Mouse (Mus musculus) heart, embryonic 12.5 days (tissue): ENCODE data around the gene Kcnab2. TPM values are rescaled to one million over a fixed set of nuclear protein-coding genes. Genes with fewer than 3 reads are reported as not detected.

Experiments
- ATAC-seq: fragments of 200-750 bp; cut with Nextera tagmentation; 2 replicates; pipeline ENCODE4 v1.8.0; 2017; ENCODE audit warnings: moderate TSS enrichment, moderate library complexity; ENCODE audit not compliant: insufficient number of reproducible peaks, low FRiP score
- H3K27ac ChIP-seq: fragments of 300-500 bp; sonication (generic); 2 replicates; pipeline ENCODE4 v1.5.1; 2016; ENCODE audit warnings: mild to moderate bottlenecking, moderate library complexity; ENCODE audit not compliant: poor library complexity, severe bottlenecking
- H3K27me3 ChIP-seq: fragments of 300-500 bp; sonication (generic); replicated peaks from 2 replicates; pipeline ENCODE4 v1.6.1; 2016; ENCODE audit warnings: mild to moderate bottlenecking, moderate library complexity
- H3K36me3 ChIP-seq: fragments of 300-500 bp; sonication (generic); 2 replicates; pipeline ENCODE4 v1.6.1; 2016; ENCODE audit warnings: mild to moderate bottlenecking, moderate library complexity
- H3K4me1 ChIP-seq: fragments of 300-500 bp; sonication (generic); replicated peaks from 2 replicates; pipeline ENCODE4 v1.6.1; 2016; ENCODE audit warnings: mild to moderate bottlenecking
- H3K4me2 ChIP-seq: fragments of 300-500 bp; sonication (generic); 2 replicates; pipeline ENCODE4 v1.6.1; 2016; ENCODE audit warnings: mild to moderate bottlenecking, moderate library complexity
- H3K4me3 ChIP-seq: fragments of 300-500 bp; sonication (generic); 2 replicates; pipeline ENCODE4 v1.5.1; 2016; ENCODE audit warnings: mild to moderate bottlenecking
- H3K9ac ChIP-seq: fragments of 300-500 bp; sonication (generic); 2 replicates; pipeline ENCODE4 v1.6.1; 2016; ENCODE audit warnings: mild to moderate bottlenecking, moderate library complexity
- H3K9me3 ChIP-seq: fragments of 300-500 bp; sonication (generic); replicated peaks from 2 replicates; pipeline ENCODE4 v1.6.1; 2016; ENCODE audit warnings: mild to moderate bottlenecking, moderate library complexity
- WGBS: fragments of 180-500 bp; shearing (Covaris S2); methylation state at CpG from one replicate; pipeline ENCODE4 v1.1.7; 2016; 5-methylcytosine and 5-hydroxymethylcytosine counted together
- polyA plus RNA-seq: library from polyadenylated mRNA; unstranded; fragments of >200 nt; fragmentation: Nextera tagmentation; extraction: Ambion mirVana; gene quantifications from 2 replicates; pipeline ENCODE4 v1.2.1, GENCODE M21; 2016

The Kcnab2 gene
- polyA plus RNA-seq, 1 experiment from 2014 or later = 5.6 TPM

DNA sequence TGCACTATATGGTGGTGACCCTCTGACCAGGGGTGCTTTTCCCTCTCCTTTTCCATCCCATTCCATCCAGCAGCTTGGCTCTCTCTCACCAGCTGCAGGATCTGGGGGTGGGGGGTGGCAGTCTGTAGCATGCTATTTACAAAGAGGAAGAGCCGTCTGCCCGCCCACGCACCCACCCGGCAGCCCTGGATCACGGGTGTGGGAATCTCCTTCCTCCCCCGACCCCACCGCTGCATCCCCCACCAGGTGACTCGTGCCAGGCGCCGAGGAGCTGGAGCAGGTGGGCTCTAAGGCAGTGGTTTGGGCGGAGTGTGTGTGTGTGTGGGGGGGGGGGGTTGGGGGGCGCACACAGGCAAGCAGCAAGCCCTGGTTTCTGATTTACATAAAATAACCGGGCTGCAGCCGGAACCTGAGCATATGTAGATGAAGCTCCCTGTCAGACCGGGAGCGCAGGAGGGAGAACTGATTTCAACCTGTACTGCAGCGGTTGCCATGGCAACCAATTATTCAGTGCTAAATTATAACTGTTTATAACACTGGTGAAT, 127.8 kb downstream of the Kcnab2 start:
- H3K4me3 ChIP-seq = no peak overlapping the region
- H3K27me3 ChIP-seq = peaks cover 83% of the 10 kb centered on the region
- no peak overlapping the region for H3K9ac ChIP-seq
- no peak overlapping the region for H3K27ac ChIP-seq
- no peak for ATAC-seq
- H3K9me3 ChIP-seq = no peaks in the 10 kb centered on the region
- peaks cover 18% of the 10 kb centered on the region for H3K4me1 ChIP-seq
- H3K36me3 ChIP-seq = no peaks in the 10 kb centered on the region
- no peak overlapping the region for H3K4me2 ChIP-seq
- WGBS = 12% methylated on average over 17 of the region's 17 CpGs

GRCm38 (mm10) chr4:152345120-152345889, 132.4 kb downstream of the Kcnab2 start:
- ATAC-seq = no peak; the same call in 1 of the 2 replicates
- Histone ChIP-seq H3K4me1 (peaks cover 27% of the 10 kb centered on the region), H3K27me3 (peaks cover 81% of the 10 kb centered on the region), H3K4me3 (no peak overlapping the region), H3K9me3 (no peaks in the 10 kb centered on the region), H3K36me3 (no peaks in the 10 kb centered on the region), H3K4me2 (no peak overlapping the region), H3K27ac (no peak overlapping the region), H3K9ac (no peak overlapping the region)
- 49% methylated on average over 7 of the region's 7 CpGs for WGBS

GRCm38 (mm10) chr4:152344651-152345050, 133.0 kb downstream of the Kcnab2 start:
- Histone ChIP-seq H3K4me3 (no peak overlapping the region), H3K9me3 (no peaks in the 10 kb centered on the region), H3K4me2 (no peak overlapping the region), H3K27me3 (peaks cover 82% of the 10 kb centered on the region), H3K9ac (no peak overlapping the region), H3K27ac (no peak overlapping the region), H3K4me1 (peaks cover 28% of the 10 kb centered on the region), H3K36me3 (no peaks in the 10 kb centered on the region)
- 48% methylated on average over 7 of the region's 7 CpGs for WGBS
- no peak for ATAC-seq

DNA sequence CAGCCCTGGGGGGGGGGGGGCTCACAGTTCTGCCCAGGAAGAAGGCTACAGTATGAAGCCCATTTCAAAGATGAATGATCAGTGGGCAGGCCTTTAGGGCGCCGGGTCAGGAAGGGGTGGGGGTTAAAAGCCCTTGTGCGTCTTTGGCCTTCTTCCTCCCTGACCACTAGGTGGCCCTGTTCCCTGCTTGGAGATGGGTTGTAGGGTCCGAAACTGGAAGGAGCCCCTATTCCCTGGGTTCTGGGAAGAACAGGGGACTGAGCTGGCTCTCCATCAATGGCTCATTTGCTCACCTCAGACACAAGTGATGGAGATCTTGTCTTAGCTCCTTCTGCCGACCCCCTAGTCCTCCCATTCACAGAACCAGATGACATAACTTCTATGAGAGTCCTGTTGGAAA, 134.4 kb downstream of the Kcnab2 start:
- no peaks in the 10 kb centered on the region for H3K9me3 ChIP-seq
- H3K9ac ChIP-seq = no peak overlapping the region
- H3K4me3 ChIP-seq = no peak overlapping the region
- no peak for ATAC-seq
- no peaks in the 10 kb centered on the region for H3K36me3 ChIP-seq
- WGBS = 10% methylated on average over 5 of the region's 5 CpGs
- peaks cover 82% of the 10 kb centered on the region for H3K27me3 ChIP-seq
- H3K4me2 ChIP-seq = no peak overlapping the region
- no peak overlapping the region for H3K27ac ChIP-seq
- peaks cover 42% of the 10 kb centered on the region for H3K4me1 ChIP-seq

Other genes with a start within 250 kb of the Kcnab2 start
- gene Gpr153, start 203.6 kb downstream of the Kcnab2 start, polyA plus RNA-seq = 11.9 and 14.0 TPM in 2 replicates
- gene Hes3, start 186.2 kb downstream of the Kcnab2 start, polyA plus RNA-seq = not detected in 2 replicates
- 24.0 and 25.4 TPM in 2 replicates for gene Icmt, start 180.6 kb downstream of the Kcnab2 start, polyA plus RNA-seq
- 56.5 and 62.1 TPM in 2 replicates for gene Rnf207, start 158.9 kb downstream of the Kcnab2 start, polyA plus RNA-seq
- 278 and 280 TPM in 2 replicates for gene Rpl22, start 152.1 kb downstream of the Kcnab2 start, polyA plus RNA-seq
- 0.08 TPM in 1 of 2 replicates, not detected in the other for gene Chd5, start 139.2 kb downstream of the Kcnab2 start, polyA plus RNA-seq
- gene Nphp4, start 1.2 kb downstream of the Kcnab2 start, polyA plus RNA-seq = 2.6 and 2.7 TPM in 2 replicates